Mouse (Mus musculus) left cerebral cortex, adult 2 months (tissue): ENCODE measurements around the gene Ccdc88c. TPM values are rescaled to one million over a fixed set of nuclear protein-coding genes. Genes with fewer than 3 reads are reported as not detected.

Experiments
- DNase-seq, 2 experiments: peaks; one replicate each; pipeline ENCODE4 v3.0.0; 2021 to 2022; ENCODE audit warnings: low spot score in 2 of 2, mixed read lengths in 1 of 2; ENCODE audit errors: extremely low spot score in 1 of 2
- H3K27ac ChIP-seq: fragments of 200-600 bp; 2 replicates; pipeline ENCODE4 v1.8.1; 2022
- H3K4me3 ChIP-seq: fragments of 200-600 bp; 2 replicates; pipeline ENCODE4 v1.8.1; 2022
- CTCF ChIP-seq: fragments of 200-600 bp; IDR thresholded peaks from 2 replicates; pipeline ENCODE4 v1.8.1; 2022; ENCODE audit warnings: antibody characterized with exemption, mild to moderate bottlenecking, moderate library complexity
- intact Hi-C: fragments of 180-260 bp; cut with DNase I; formaldehyde crosslinking; loops from one replicate; pipeline ENCODE4 v1.15.1; 2025
- total RNA-seq, 2 experiments: library from RNA; stranded (reverse); gene quantifications; 2 replicates each; pipeline ENCODE4 v1.2.3; 2021

Gene Ccdc88c
- total RNA-seq, 2 experiments from 2014 or later: 23.2 to 30.1 TPM

DNA sequence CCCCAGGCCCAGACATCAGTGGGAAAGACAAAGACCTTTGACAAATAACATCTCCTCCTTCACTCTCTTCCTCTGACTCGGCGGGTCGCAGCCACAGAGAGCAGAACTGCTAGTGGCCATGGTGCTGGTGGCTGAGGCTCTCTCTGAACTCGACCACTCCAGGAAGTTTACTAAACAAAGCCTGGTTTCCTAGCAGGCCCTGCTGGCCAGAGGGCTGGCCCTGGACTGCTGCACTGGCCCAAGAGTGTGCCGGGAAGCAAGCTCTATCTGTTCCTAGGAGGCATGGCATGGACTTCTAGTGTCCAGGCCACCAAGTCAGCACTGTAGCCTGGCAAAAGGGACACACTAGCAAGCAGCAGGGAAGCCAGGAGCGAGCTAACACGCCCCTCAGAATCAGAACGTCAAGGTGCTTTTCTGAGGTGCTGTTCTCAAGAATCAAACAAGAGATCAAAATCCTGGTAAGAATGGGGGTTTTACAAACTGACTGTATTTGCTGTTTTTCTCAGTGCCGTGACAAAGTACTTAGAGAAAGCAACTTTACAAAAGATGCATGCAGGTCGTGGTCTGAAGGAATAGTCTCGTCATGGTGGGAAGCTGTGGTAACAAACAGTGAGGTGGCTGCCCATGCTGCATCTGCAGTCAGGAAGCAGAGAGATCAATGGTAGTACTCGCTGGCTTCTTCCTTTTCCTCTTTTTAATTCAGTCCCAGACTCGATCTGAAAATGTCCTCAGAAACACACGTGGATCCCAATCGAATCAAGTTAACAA, 50.7 kb downstream of the Ccdc88c start:
- intact Hi-C loops: no loop called here
- no peak for DNase-seq
- no peak overlapping the region for H3K27ac ChIP-seq
- no peak for TF ChIP-seq CTCF
- no peak overlapping the region for H3K4me3 ChIP-seq

DNA sequence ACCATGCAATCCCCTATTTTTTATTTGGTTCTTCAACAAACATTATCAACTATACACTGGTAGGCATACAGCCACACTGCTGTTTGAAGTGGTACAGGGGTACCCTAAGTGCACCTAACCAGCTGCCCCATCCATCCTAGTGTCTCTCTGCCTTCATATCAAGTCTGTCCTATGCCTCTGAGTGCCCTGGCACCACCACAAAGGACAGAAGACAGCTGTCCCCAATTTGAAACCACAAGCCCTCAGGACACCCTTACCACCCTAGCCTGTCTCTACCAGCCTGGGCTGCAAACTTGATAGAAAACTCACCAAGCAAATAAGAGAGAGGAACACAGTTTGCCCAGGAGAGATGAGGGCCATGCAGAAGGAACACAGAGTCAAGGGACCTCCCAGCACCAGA, 51.3 kb downstream of the Ccdc88c start:
- intact Hi-C loops: no loop called here
- TF ChIP-seq CTCF: no peak
- H3K4me3 ChIP-seq: no peak overlapping the region
- H3K27ac ChIP-seq: no peak overlapping the region
- no peak for DNase-seq

DNA sequence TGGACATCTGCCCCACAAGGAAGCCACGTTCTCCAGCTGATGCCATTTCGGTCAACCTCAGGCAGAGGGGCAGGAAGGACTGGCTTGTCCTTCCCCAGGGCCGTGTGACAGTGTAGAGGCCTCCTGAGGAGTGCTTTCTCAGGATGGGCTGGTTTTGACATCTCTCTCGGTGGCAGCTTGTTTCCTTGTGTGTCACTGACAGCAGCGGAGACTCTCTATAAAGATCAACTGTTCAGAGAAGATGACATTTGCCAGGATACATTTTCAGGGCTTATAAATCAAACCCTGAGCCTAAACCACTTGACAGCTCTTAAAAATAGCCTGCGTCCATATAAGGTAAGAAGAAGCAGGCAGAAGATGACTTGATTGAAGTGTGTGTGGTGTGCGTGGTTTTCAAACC, 59.0 kb downstream of the Ccdc88c start:
- H3K27ac ChIP-seq: no peak overlapping the region
- intact Hi-C loops: no loop called here
- no peak overlapping the region for H3K4me3 ChIP-seq
- TF ChIP-seq CTCF: no peak
- no peak for DNase-seq

- Histone ChIP-seq H3K4me3 (no peak overlapping the region), H3K27ac (no peak overlapping the region)
- DNase-seq: no peak
- intact Hi-C loops: no loop called here
- no peak for TF ChIP-seq CTCF
Observed at GRCm38 (mm10) chr12:100967383-100967782, 61.5 kb downstream of the Ccdc88c start.

DNA sequence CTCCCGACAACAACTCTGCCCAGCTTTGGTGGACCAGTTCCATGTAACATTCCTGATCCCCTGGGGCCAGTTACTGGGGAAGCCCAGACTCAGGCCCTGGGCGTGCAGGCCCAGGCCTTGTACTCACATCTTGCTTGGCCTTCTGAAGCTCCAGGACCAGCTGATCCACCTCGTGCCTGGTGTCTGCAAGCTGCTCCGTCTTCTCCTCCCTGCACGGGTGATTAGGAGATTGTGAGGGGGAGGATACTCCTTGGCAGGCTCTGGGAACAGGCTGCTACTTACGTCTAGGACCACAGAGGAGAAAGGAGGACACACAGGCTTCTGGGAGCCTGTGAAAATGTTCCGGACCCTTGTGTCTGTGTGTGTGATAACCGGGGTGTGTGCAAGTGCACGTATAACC, 62.6 kb downstream of the Ccdc88c start:
- H3K27ac ChIP-seq: no peak overlapping the region; the same call in 1 of the 2 replicates
- no peak overlapping the region for H3K4me3 ChIP-seq
- intact Hi-C loops: no loop called here
- TF ChIP-seq CTCF: no peak
- no peak for DNase-seq

DNA sequence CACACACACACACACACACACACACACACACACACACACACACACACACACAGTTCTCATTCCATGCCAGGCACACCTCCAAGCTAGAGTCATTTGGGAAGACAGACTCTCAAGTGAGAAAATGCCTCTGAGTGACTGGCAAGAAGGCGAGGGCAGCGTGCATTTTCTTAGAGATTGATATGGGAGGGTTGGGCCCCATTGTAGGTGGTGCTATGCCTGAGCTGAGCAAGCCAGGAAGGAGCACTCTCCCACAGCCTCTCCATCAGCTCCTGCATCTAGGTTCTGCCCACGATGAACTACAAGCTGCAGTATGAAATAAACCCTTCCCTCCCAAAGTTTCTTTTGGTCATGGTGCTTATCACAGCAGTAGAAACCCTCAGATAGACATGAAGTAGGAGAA, 63.6 kb downstream of the Ccdc88c start:
- H3K27ac ChIP-seq: 0 out of 2 replicates have a peak overlapping the region, but pooled peaks have one; percentile 24
- intact Hi-C loops: no loop called here
- no peak for TF ChIP-seq CTCF
- H3K4me3 ChIP-seq: no peak overlapping the region
- DNase-seq: no peak

- intact Hi-C loops: no loop called here
- no peak for DNase-seq
- TF ChIP-seq CTCF: no peak; the same call in 1 of the 2 replicates
- H3K4me3 ChIP-seq: no peak overlapping the region
- H3K27ac ChIP-seq: no peak overlapping the region
Observed at GRCm38 (mm10) chr12:100958621-100959592, 69.9 kb downstream of the Ccdc88c start.

GRCm38 (mm10) chr12:100958006-100958405, 70.8 kb downstream of the Ccdc88c start:
- intact Hi-C loops: no loop called here
- no peak overlapping the region for H3K4me3 ChIP-seq
- DNase-seq: peak; percentile 68 to 78
- no peak overlapping the region for H3K27ac ChIP-seq
- peak; percentile 97 for TF ChIP-seq CTCF

DNA sequence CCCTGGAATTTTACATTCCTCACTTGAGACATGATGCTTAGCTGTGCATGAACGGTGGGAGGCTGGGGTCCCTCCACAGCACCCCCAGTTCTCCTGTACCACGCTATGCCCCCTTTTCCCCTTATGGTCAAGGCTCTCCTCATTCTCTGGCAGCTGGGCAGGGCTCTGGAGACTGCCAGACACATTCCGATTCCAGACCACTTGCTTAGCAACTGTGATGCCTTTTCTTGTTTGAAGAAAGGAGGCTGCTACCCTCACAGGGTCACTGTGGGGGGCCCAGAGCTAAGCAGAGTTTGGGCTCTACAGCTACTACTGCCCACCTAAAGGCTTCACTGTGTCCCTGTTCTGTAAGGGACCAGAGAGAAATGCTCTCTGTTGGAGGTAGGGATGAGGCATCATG, 71.6 kb downstream of the Ccdc88c start:
- no peak for TF ChIP-seq CTCF
- Histone ChIP-seq H3K4me3 (no peak overlapping the region), H3K27ac (no peak overlapping the region)
- intact Hi-C loops: no loop called here
- DNase-seq: no peak

DNA sequence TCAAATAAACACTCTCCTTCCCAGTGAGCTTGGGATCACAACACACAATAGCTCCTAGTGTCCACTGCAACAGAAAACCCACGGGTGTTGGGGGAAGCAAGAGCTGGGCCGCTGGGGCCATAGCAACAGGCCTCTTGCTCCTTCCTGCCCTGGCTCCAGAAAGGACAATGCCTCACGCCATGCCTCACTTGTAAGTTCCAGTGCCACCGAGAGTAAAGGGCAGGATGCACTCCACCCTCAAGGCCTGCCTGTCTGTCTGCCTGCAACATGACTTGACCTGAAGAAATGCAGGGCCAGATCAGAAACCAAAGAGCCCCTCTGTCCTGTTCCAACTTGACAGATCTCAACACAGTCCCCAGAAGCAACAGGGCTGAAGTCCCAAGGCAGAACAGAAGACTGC, 72.0 kb downstream of the Ccdc88c start:
- no peak for DNase-seq
- Histone ChIP-seq H3K4me3 (no peak overlapping the region), H3K27ac (no peak overlapping the region)
- intact Hi-C loops: no loop called here
- TF ChIP-seq CTCF: no peak

DNA sequence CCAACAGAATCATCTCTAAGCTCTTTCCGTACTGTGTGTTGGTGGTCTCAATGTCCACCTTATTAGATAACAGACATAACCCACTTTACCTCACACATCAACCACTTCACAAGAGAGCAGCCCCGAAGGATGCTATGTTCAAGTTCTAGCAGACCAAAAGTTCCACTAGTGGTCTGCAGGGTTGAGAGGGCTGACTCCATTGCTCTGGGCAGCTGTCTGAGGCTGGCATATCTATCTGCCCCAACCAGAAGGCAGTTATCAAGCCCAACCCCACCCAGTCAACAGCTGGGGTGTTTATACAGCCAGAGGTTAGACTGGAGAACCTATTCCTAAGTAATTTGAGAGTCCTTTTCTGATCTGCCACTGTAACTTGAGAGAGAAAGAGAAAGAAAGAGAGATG, 72.8 kb downstream of the Ccdc88c start:
- intact Hi-C loops: no loop called here
- Histone ChIP-seq H3K4me3 (no peak overlapping the region), H3K27ac (no peak overlapping the region)
- no peak for TF ChIP-seq CTCF
- no peak for DNase-seq

- intact Hi-C loops: no loop called here
- no peak for DNase-seq
- TF ChIP-seq CTCF: no peak
Observed at GRCm38 (mm10) chr12:100953926-100954325, 74.9 kb downstream of the Ccdc88c start.

More at GRCm38 (mm10) chr12:100953926-100954325, 74.9 kb downstream of the Ccdc88c start:
- no peak overlapping the region for H3K27ac ChIP-seq
- H3K4me3 ChIP-seq: no peak overlapping the region
